27 mouse cellular contexts compared by ENCODE assay signal in the genomic region with DNA sequence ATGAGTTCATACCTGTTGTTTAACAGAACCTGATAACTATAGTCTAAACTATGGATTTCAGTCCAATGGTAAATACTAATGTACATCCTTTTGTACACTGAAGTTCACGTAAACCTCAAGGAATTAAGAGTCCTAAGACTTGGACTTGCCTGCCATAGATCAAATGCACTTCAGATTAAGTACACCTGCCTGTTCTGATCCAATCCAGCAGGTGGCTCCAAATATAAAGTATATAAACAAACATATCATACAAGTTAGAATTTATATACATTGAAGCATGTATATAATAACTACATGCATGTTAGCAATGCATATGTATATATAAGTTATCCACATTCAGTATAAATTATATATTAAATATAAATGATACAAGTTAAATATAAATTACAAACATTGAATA. TPM values are rescaled to one million over a fixed set of nuclear protein-coding genes. Genes with fewer than 3 reads are reported as not detected.
DNase-seq lines count a peak whose midpoint lies in the region; ATAC-seq and TF ChIP-seq lines count a peak whose summit lies in the region.
"Had no signal": no experiment of that assay in that cellular context is flagged by ENCODE, and none has a peak within 500 bp of the region (broad histone marks: within the 10 kb centered on the region; RNA-seq: fewer than 3 reads in every experiment).

No protein-coding gene starts in this region.

- intact Hi-C loops in gastrocnemius, adult 2 months (cut with DNase I) = no loop called here
- intact Hi-C loops in gastrocnemius, postnatal 36 days (cut with DNase I) = no loop called here

- ATAC-seq in kidney, embryonic 16.5 days (ENCODE audit: low FRiP score, low TSS enrichment) = no peak
- no peak for ATAC-seq in midbrain, postnatal 0 days (ENCODE audit: low FRiP score)
- ATAC-seq in midbrain, embryonic 11.5 days (ENCODE audit: low FRiP score) = no peak
- ATAC-seq in stomach, postnatal 0 days (ENCODE audit: low FRiP score, low TSS enrichment) = no peak
- no peak for ATAC-seq in megakaryocyte-erythroid progenitor cell, adult 5-6 weeks (replicated peaks; ENCODE audit: low FRiP score, low TSS enrichment, poor library complexity, severe bottlenecking)
- ATAC-seq: forebrain, embryonic 14.5 days; intestine, embryonic 15.5 days had no signal

- H3K4me1 ChIP-seq in kidney, embryonic 16.5 days (ENCODE audit: insufficient read depth, low read length) = no peaks in the 10 kb centered on the region
- H3K4me1 ChIP-seq in midbrain, postnatal 0 days (ENCODE audit: insufficient read depth, low read length) = no peaks in the 10 kb centered on the region
- H3K4me1 ChIP-seq in midbrain, embryonic 11.5 days (ENCODE audit: control insufficient read depth, insufficient read depth, low read length) = no peaks in the 10 kb centered on the region
- H3K4me1 ChIP-seq in stomach, postnatal 0 days (replicated peaks; ENCODE audit: control insufficient read depth, insufficient read depth) = no peaks in the 10 kb centered on the region
- H3K4me1 ChIP-seq: embryonic facial prominence, embryonic 12.5 days; hindbrain, embryonic 13.5 days; intestine, embryonic 15.5 days; stomach, embryonic 15.5 days had no signal

- 86% methylated on average over 1 of the region's 1 CpGs for WGBS in kidney, embryonic 16.5 days
- WGBS in midbrain, postnatal 0 days = 98% methylated on average over 1 of the region's 1 CpGs
- WGBS in midbrain, embryonic 11.5 days = 92% methylated on average over 1 of the region's 1 CpGs
- WGBS in stomach, postnatal 0 days = 52% methylated on average over 1 of the region's 1 CpGs

- H3K4me2 ChIP-seq in kidney, embryonic 16.5 days (replicated peaks; ENCODE audit: low read depth, low read length) = no peak overlapping the region
- H3K4me2 ChIP-seq in midbrain, postnatal 0 days (ENCODE audit: low read depth, low read length, poor library complexity, severe bottlenecking) = no peak overlapping the region
- H3K4me2 ChIP-seq in midbrain, embryonic 11.5 days = no peak overlapping the region
- H3K4me2 ChIP-seq in stomach, postnatal 0 days (replicated peaks; ENCODE audit: low read depth) = no peak overlapping the region
- H3K4me2 ChIP-seq: embryonic facial prominence, embryonic 12.5 days; heart, embryonic 11.5 days; hindbrain, embryonic 13.5 days; intestine, embryonic 15.5 days; stomach, embryonic 15.5 days had no signal

- no peak for TF ChIP-seq EP300 in stomach, postnatal 0 days (optimal IDR thresholded peaks at IDR 0.05)

- no peak for DNase-seq in gastrocnemius, adult 2 months
- DNase-seq in gastrocnemius, postnatal 36 days = no peak
- peak; percentile 21 to 24 for DNase-seq in kidney, postnatal 36 days
- no peak for DNase-seq in midbrain, postnatal 0 days (ENCODE audit: low spot score)
- DNase-seq in midbrain, embryonic 11.5 days (ENCODE audit: low spot score, missing footprints) = no peak
- no peak for DNase-seq in stomach, postnatal 0 days (ENCODE audit: low spot score)
- DNase-seq: adrenal gland, adult 2 months; cerebellum, adult 11 months; cerebellum, postnatal 10 days; heart, postnatal 14 days; lung, adult 18-20 months; lung, postnatal 36 days; thymus, adult 2 months had no signal

- H3K4me3 ChIP-seq in gastrocnemius, adult 2 months = no peak overlapping the region
- H3K4me3 ChIP-seq in kidney, embryonic 16.5 days (ENCODE audit: low read length) = no peak overlapping the region
- H3K4me3 ChIP-seq in midbrain, postnatal 0 days (ENCODE audit: low read depth, low read length) = no peak overlapping the region
- H3K4me3 ChIP-seq in midbrain, embryonic 11.5 days (ENCODE audit: low read depth, low read length) = no peak overlapping the region
- no peak overlapping the region for H3K4me3 ChIP-seq in stomach, postnatal 0 days (ENCODE audit: low read depth, low read length)
- H3K4me3 ChIP-seq: embryonic facial prominence, embryonic 12.5 days; erythroblast, embryonic 14.5 days; hindbrain, embryonic 13.5 days; intestine, embryonic 15.5 days; stomach, embryonic 15.5 days had no signal

- no peaks in the 10 kb centered on the region for H3K36me3 ChIP-seq in kidney, embryonic 16.5 days (ENCODE audit: insufficient read depth, low read length)
- H3K36me3 ChIP-seq in midbrain, postnatal 0 days (ENCODE audit: insufficient read depth, low read length) = no peaks in the 10 kb centered on the region
- no peaks in the 10 kb centered on the region for H3K36me3 ChIP-seq in midbrain, embryonic 11.5 days (ENCODE audit: control insufficient read depth, insufficient read depth, low read length)
- no peaks in the 10 kb centered on the region for H3K36me3 ChIP-seq in stomach, postnatal 0 days (ENCODE audit: control insufficient read depth, insufficient read depth, low read length)
- H3K36me3 ChIP-seq: embryonic facial prominence, embryonic 12.5 days; hindbrain, embryonic 13.5 days; intestine, embryonic 15.5 days; stomach, embryonic 15.5 days had no signal

- peak; percentile 41 for TF ChIP-seq CTCF in gastrocnemius, adult 2 months (IDR thresholded peaks at IDR 0.05)
- TF ChIP-seq CTCF in midbrain, postnatal 0 days (IDR thresholded peaks at IDR 0.05) = peak; percentile 67
- peak; percentile 53 for TF ChIP-seq CTCF in stomach, postnatal 0 days (IDR thresholded peaks at IDR 0.05; ENCODE audit: low read depth)

- H3K9ac ChIP-seq in kidney, embryonic 16.5 days (replicated peaks; ENCODE audit: low read length) = no peak overlapping the region
- no peak overlapping the region for H3K9ac ChIP-seq in midbrain, postnatal 0 days (replicated peaks; ENCODE audit: low read length, poor library complexity, severe bottlenecking)
- H3K9ac ChIP-seq in midbrain, embryonic 11.5 days (ENCODE audit: low read length) = no peak overlapping the region
- H3K9ac ChIP-seq in stomach, postnatal 0 days (ENCODE audit: low read length) = no peak overlapping the region
- H3K9ac ChIP-seq: embryonic facial prominence, embryonic 12.5 days; hindbrain, embryonic 13.5 days; intestine, embryonic 15.5 days; stomach, embryonic 15.5 days had no signal

- H3K27ac ChIP-seq in gastrocnemius, adult 2 months = no peak overlapping the region
- H3K27ac ChIP-seq in kidney, embryonic 16.5 days (ENCODE audit: low read length) = no peak overlapping the region
- H3K27ac ChIP-seq in midbrain, postnatal 0 days (ENCODE audit: low read depth, low read length) = no peak overlapping the region
- no peak overlapping the region for H3K27ac ChIP-seq in midbrain, embryonic 11.5 days (ENCODE audit: low read depth, low read length)
- H3K27ac ChIP-seq in stomach, postnatal 0 days (replicated peaks) = no peak overlapping the region
- H3K27ac ChIP-seq: embryonic facial prominence, embryonic 12.5 days; hindbrain, embryonic 13.5 days; intestine, embryonic 15.5 days; stomach, embryonic 15.5 days had no signal

- H3K27me3 ChIP-seq in kidney, embryonic 16.5 days (ENCODE audit: insufficient read depth, low read length) = no peaks in the 10 kb centered on the region
- no peaks in the 10 kb centered on the region for H3K27me3 ChIP-seq in midbrain, postnatal 0 days (ENCODE audit: insufficient read depth, low read length)
- no peaks in the 10 kb centered on the region for H3K27me3 ChIP-seq in midbrain, embryonic 11.5 days (ENCODE audit: control insufficient read depth, insufficient read depth, low read length)
- no peaks in the 10 kb centered on the region for H3K27me3 ChIP-seq in stomach, postnatal 0 days (ENCODE audit: control insufficient read depth, insufficient read depth, low read length)
- H3K27me3 ChIP-seq: embryonic facial prominence, embryonic 12.5 days; hindbrain, embryonic 13.5 days; intestine, embryonic 15.5 days; stomach, embryonic 15.5 days had no signal

- peaks cover 10% of the 10 kb centered on the region for H3K9me3 ChIP-seq in kidney, embryonic 16.5 days (ENCODE audit: low read length)
- no peaks in the 10 kb centered on the region for H3K9me3 ChIP-seq in midbrain, postnatal 0 days (ENCODE audit: low read length)
- H3K9me3 ChIP-seq in midbrain, embryonic 11.5 days (ENCODE audit: control insufficient read depth, low read length) = peaks cover 3% of the 10 kb centered on the region; the same call in 1 of the 2 replicates
- H3K9me3 ChIP-seq in stomach, postnatal 0 days (ENCODE audit: control insufficient read depth, low read length) = no peaks in the 10 kb centered on the region
- H3K9me3 ChIP-seq: intestine, embryonic 15.5 days; stomach, embryonic 15.5 days had no signal

RNA-seq across cellular contexts. Expression of a gene that starts 33.1 kb away (rescaled TPM):
- total RNA-seq in gastrocnemius, adult 2 months (2021) = not detected
- not detected for total RNA-seq in gastrocnemius, postnatal 36 days (2021)
- 1.2 and 1.4 TPM in 2 replicates for polyA plus RNA-seq in kidney, embryonic 16.5 days (2015; fragmentation: Nextera tagmentation; extraction: Ambion mirVana)
- total RNA-seq in midbrain, postnatal 0 days (2014; rRNA removed) = not detected in 2 replicates
- polyA plus RNA-seq in midbrain, postnatal 0 days (2015; fragmentation: Nextera tagmentation; extraction: Ambion mirVana) = not detected in 2 replicates
- polyA plus RNA-seq in midbrain, embryonic 11.5 days (2014; fragmentation: Nextera tagmentation; extraction: Ambion mirVana) = not detected in 2 replicates
- 1.4 and 1.5 TPM in 2 replicates for polyA plus RNA-seq in stomach, postnatal 0 days (2015; fragmentation: Nextera tagmentation; extraction: Ambion mirVana)
- total RNA-seq in megakaryocyte-erythroid progenitor cell, adult 5-6 weeks (2014; fragmentation: Nextera tagmentation) = not detected in 2 replicates
- not detected in 2 replicates for total RNA-seq in megakaryocyte-erythroid progenitor cell, adult 5-6 weeks (2017)
- total RNA-seq: heart, postnatal 14 days; layer of hippocampus, postnatal 25 days; left cerebral cortex, postnatal 25 days had no signal
- polyA plus RNA-seq: embryonic facial prominence, embryonic 12.5 days; erythroblast, embryonic 14.5 days; forebrain, embryonic 14.5 days; gonadal fat pad, adult 2 months; heart, embryonic 11.5 days; hindbrain, embryonic 13.5 days; large intestine, adult 2 months; neural tube, embryonic 14.5 days; thymus, adult 2 months had no signal

RNA-seq across cellular contexts. Expression of a gene that starts 54.9 kb away (rescaled TPM):
- 10 to 100 TPM; 10.9 to 14.1 TPM for total RNA-seq in gastrocnemius, adult 2 months (2021)
- total RNA-seq in gastrocnemius, postnatal 36 days (2021) = 1 to 10 TPM; 8.6 to 9.4 TPM
- polyA plus RNA-seq in kidney, embryonic 16.5 days (2015; fragmentation: Nextera tagmentation; extraction: Ambion mirVana) = 31.7 and 34.9 TPM in 2 replicates
- 3.9 and 4.5 TPM in 2 replicates for total RNA-seq in midbrain, postnatal 0 days (2014; rRNA removed)
- polyA plus RNA-seq in midbrain, postnatal 0 days (2015; fragmentation: Nextera tagmentation; extraction: Ambion mirVana) = 1.9 and 2.1 TPM in 2 replicates
- 4.9 and 5.5 TPM in 2 replicates for polyA plus RNA-seq in midbrain, embryonic 11.5 days (2014; fragmentation: Nextera tagmentation; extraction: Ambion mirVana)
- polyA plus RNA-seq in stomach, postnatal 0 days (2015; fragmentation: Nextera tagmentation; extraction: Ambion mirVana) = 8.3 and 8.5 TPM in 2 replicates
- 15.3 and 18.3 TPM in 2 replicates for total RNA-seq in megakaryocyte-erythroid progenitor cell, adult 5-6 weeks (2014; fragmentation: Nextera tagmentation)
- total RNA-seq in megakaryocyte-erythroid progenitor cell, adult 5-6 weeks (2017) = 3.4 and 7.3 TPM in 2 replicates

Comparison
In these comparisons a context has a peak if more than half of its experiments do, and no peak if none do; other contexts are left out.
1. DNase-seq: peak in kidney, postnatal 36 days (2 of 2); none in gastrocnemius, adult 2 months (single experiment), gastrocnemius, postnatal 36 days (0 of 2), midbrain, postnatal 0 days (single experiment), midbrain, embryonic 11.5 days (single experiment) and stomach, postnatal 0 days (single experiment).
2. Peak in every context shown above with its lines, with median percentiles within 50 percentile points of each other: CTCF ChIP-seq.